Mouse (Mus musculus) intestine, embryonic 14.5 days (tissue): Measurements from ENCODE around the gene Tspan9. TPM values are rescaled to one million over a fixed set of nuclear protein-coding genes. Genes with fewer than 3 reads are reported as not detected.

Experiments
- microRNA-seq: library from miRNA; unstranded; fragments of <30 nt; microRNA quantifications from one replicate; pipeline ENCODE4, GENCODE M21; 2016
- polyA plus RNA-seq: library from polyadenylated mRNA; unstranded; fragments of >200 nt; fragmentation: Nextera tagmentation; extraction: Ambion mirVana; gene quantifications from 2 replicates; pipeline ENCODE4 v1.2.1, GENCODE M21; 2014

The Tspan9 gene
- polyA plus RNA-seq, 1 experiment from 2014 or later, result 113 TPM

Small RNA genes within 50 kb of the gene (microRNA-seq; reads per million reads assigned to microRNA genes)
- not detected for gene Gm26338

Other genes starting within 250 kb of the Tspan9 start
- gene Tead4, start 157.2 kb upstream of the Tspan9 start, polyA plus RNA-seq, result 1.7 and 1.9 TPM in 2 replicates
- 14.4 and 18.6 TPM in 2 replicates for gene Tulp3, start 212.3 kb upstream of the Tspan9 start, polyA plus RNA-seq
- gene Rhno1, start 219.3 kb upstream of the Tspan9 start, polyA plus RNA-seq, result 125 and 136 TPM in 2 replicates
- gene Foxm1, start 219.4 kb upstream of the Tspan9 start, polyA plus RNA-seq, result 37.2 and 41.4 TPM in 2 replicates
- gene Tex52, start 231.9 kb upstream of the Tspan9 start, polyA plus RNA-seq, result 0.43 TPM in 1 of 2 replicates, not detected in the other
- gene Gm44596, start 231.9 kb upstream of the Tspan9 start, polyA plus RNA-seq, result not detected in 2 replicates